Mouse (Mus musculus) G1E (cell line): ENCODE measurements at regions not wholly inside any gene's neighbourhood (a gene's known extent, or its start where the extent isn't known, plus 50 kb on each side); places are given as distances from the start of the nearest gene placed in this dataset.
A peak's percentile ranks its signal among the peaks of the same experiment; 100 is the strongest.
"Not testable (repeated sequence)": the region's sequence is repeated elsewhere in the genome, so short reads cannot be mapped to it uniquely, and the experiment has no call there.

Experiments
- ATAC-seq: 2 replicates; pipeline ENCODE4 v1.8.0; 2016; ENCODE audit warnings: mild to moderate bottlenecking; ENCODE audit not compliant: insufficient number of reproducible peaks, poor library complexity, low FRiP score, severe bottlenecking; ENCODE audit errors: extremely low read depth
- DNase-seq: peaks from one replicate; pipeline ENCODE4 v3.0.0; 2012; ENCODE audit warnings: low spot score
- H3K27me3 ChIP-seq: 2 replicates; pipeline ENCODE4 v1.6.1; 2012; ENCODE audit warnings: mild to moderate bottlenecking, low read length, inconsistent platforms; ENCODE audit not compliant: insufficient read depth
- H3K36me3 ChIP-seq: replicated peaks from 2 replicates; pipeline ENCODE3; 2012; ENCODE audit warnings: mild to moderate bottlenecking, inconsistent platforms
- H3K4me1 ChIP-seq: 2 replicates; pipeline ENCODE4 v1.6.1; 2012; ENCODE audit warnings: low read depth, low read length, inconsistent platforms, mixed read lengths; ENCODE audit not compliant: insufficient read depth
- H3K4me3 ChIP-seq: 2 replicates; pipeline ENCODE4 v1.5.1; 2012; ENCODE audit warnings: low read depth, mild to moderate bottlenecking, inconsistent platforms, low read length, moderate library complexity, mixed read lengths
- H3K9me3 ChIP-seq: replicated peaks from 2 replicates; pipeline ENCODE4 v1.6.1; 2012; ENCODE audit warnings: inconsistent platforms
- CTCF ChIP-seq: IDR thresholded peaks from 2 replicates; pipeline ENCODE4 v1.5.1; 2012; ENCODE audit warnings: low read depth, low read length, inconsistent platforms, mixed read lengths
- GATA1 ChIP-seq: IDR thresholded peaks from 2 replicates; pipeline ENCODE4 v1.6.1; 2012; ENCODE audit warnings: borderline replicate concordance, low read length, inconsistent platforms, mixed read lengths
- GATA2 ChIP-seq: IDR thresholded peaks from 2 replicates; pipeline ENCODE4 v1.6.1; 2012; ENCODE audit warnings: low read depth, low read length, inconsistent platforms, borderline replicate concordance
- POLR2AphosphoS5 ChIP-seq: IDR thresholded peaks from 2 replicates; pipeline ENCODE4 v1.6.1; 2012; ENCODE audit warnings: low read depth, low read length, inconsistent platforms; ENCODE audit not compliant: insufficient replicate concordance
- TAL1 ChIP-seq: conservative IDR thresholded peaks from 2 replicates; pipeline ENCODE4 v1.6.1; 2012; ENCODE audit warnings: low read depth, low read length, inconsistent platforms, mixed read lengths

DNA sequence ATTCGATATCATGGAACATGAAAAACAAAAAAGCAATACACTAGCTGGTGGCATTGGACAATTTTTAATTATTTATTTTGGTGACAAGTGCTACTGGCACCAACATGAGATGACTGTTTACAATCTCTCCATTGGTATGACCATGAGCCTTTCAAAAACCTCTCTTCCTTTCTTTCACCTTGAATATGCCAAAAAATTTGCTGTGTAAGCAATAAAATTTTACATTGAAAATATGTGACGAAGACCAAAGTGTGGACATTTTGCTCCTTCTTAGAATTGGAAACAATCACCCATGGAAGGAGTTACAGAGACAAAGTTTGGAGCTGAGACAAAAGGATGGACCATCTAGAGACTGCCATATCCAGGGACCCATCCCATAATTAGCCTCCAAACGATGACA is 83.4 kb upstream of the Gm49339 start:
- ATAC-seq, DNase-seq: not testable (repeated sequence)

DNA sequence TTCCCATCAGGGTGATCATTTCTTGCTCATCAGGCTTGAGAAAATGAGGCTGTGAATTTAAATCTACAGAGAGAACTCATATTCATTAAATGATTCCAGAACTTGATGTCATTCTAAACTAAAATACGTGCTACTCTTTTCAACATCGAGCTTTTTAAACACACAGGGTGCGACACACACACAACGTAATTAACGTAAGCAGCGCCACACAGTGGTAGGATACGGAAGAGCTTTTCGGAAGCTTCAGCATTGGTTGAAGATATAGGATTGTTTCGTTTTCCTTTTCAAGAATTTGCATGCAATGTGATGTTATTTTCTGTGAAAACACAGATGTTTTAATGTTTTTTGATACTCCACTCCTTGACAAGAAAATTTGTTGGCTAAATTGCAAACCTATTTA is 75.3 kb upstream of the Gm49339 start:
- ATAC-seq: no peak

More for the DNA sequence above, 83.4 kb upstream of the Gm49339 start:
- not testable (repeated sequence) for H3K4me1 ChIP-seq, H3K9me3 ChIP-seq, H3K4me3 ChIP-seq, H3K36me3 ChIP-seq, H3K27me3 ChIP-seq

GRCm38 (mm10) chr10:51412795-51413194 is 67.6 kb upstream of the Gm49339 start:
- Histone ChIP-seq H3K4me3 (no peak overlapping the region), H3K36me3 (no peaks in the 10 kb centered on the region), H3K9me3 (no peaks in the 10 kb centered on the region), H3K27me3 (no peaks in the 10 kb centered on the region), H3K4me1 (no peaks in the 10 kb centered on the region)
- DNase-seq: no peak
- no peak for ATAC-seq
- TF ChIP-seq GATA2 (no peak), TAL1 (no peak), POLR2AphosphoS5 (no peak), GATA1 (no peak), CTCF (no peak)

More for the DNA sequence above, 75.3 kb upstream of the Gm49339 start:
- DNase-seq: no peak
- TF ChIP-seq CTCF (peak; percentile 12; the same call in 1 of the 2 replicates), GATA2 (no peak)
- Histone ChIP-seq H3K9me3 (no peaks in the 10 kb centered on the region), H3K27me3 (no peaks in the 10 kb centered on the region), H3K36me3 (no peaks in the 10 kb centered on the region), H3K4me3 (no peak overlapping the region), H3K4me1 (no peaks in the 10 kb centered on the region)

DNA sequence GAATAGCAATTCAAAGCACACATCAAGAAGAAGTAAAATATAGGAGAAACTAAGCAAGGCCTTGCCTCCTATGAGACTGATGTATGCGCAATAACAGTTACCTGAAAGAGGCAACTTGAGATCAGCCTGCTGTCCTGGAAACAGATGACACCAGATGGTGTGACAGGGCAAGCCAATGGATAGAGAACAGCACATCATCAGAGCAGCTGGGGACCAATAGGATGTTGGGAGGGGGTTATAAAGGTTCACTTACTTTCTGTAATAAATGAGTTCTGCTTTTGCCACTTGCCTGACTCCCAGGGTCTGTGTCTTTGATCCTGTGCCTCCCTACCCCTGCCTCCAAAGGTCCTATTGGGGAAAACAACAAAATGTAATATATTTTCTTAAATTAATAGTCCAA is 65.9 kb upstream of the Gm49339 start:
- Histone ChIP-seq H3K9me3 (no peaks in the 10 kb centered on the region), H3K4me1 (no peaks in the 10 kb centered on the region), H3K4me3 (no peak overlapping the region), H3K27me3 (no peaks in the 10 kb centered on the region), H3K36me3 (no peaks in the 10 kb centered on the region)
- ATAC-seq: no peak
- no peak for DNase-seq
- no peak for TF ChIP-seq POLR2AphosphoS5
- TF ChIP-seq CTCF: no peak
- TF ChIP-seq GATA2: no peak
- no peak for TF ChIP-seq GATA1
- TF ChIP-seq TAL1: no peak

DNA sequence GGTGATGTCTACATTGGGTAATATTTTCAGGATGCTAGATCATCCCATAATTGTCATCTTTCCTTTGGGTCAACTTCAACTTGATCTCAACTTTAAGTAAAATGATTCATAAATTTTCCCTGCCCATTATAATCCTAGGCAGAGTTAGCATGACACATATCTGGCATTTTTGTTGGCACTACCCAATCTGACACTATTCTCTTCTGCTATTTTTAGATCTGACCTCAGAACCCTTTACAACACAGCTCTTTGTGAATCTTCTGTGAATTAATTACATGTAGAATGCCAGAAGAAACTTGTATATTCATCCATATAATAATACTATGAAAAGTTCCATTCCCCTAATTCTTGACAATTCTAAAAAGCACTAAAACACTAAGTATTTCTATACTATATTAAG is 63.7 kb upstream of the Gm49339 start:
- H3K36me3 ChIP-seq: no peaks in the 10 kb centered on the region
- H3K27me3 ChIP-seq: no peaks in the 10 kb centered on the region
- DNase-seq (no peak), ATAC-seq (no peak)
- H3K4me3 ChIP-seq: no peak overlapping the region
- no peaks in the 10 kb centered on the region for H3K9me3 ChIP-seq
- TF ChIP-seq POLR2AphosphoS5: no peak
- no peak for TF ChIP-seq GATA1
- TF ChIP-seq TAL1: no peak
- TF ChIP-seq GATA2: no peak
- no peak for TF ChIP-seq CTCF
- no peaks in the 10 kb centered on the region for H3K4me1 ChIP-seq

DNA sequence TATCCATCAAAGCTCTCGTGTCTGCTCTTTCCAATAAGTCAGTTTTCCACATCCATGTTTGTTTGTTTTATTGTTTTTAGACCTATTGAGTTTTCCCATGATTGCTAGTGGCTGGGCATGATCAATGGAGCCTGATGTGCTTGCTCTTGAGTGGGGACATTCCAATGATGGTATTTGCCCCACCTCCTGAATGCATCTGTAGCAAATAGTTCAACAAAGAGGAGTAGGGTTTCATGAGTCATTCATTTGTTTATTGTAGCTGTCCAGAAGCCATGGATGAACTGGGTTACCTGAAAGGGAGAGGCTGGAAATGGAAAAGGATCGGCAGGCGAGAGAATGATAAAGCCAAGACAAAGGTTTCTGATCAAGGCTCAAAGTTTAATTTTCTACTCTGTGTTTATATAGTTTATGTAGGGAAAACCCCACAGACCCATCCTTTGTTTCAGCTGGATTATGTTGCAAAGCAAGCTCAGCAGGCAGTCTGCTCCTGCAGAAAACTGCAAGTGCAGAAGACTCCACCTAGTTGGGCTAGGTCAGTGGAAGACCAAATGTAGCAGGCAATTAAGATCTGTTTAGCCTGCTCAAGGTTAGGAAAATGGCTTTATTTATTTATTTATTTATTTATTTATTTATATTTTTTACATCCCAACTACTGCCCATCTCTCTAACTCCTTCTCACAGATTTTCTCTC is 63.0 kb upstream of the Gm49339 start:
- TF ChIP-seq GATA2: no peak
- no peak for TF ChIP-seq GATA1
- TF ChIP-seq POLR2AphosphoS5: no peak
- TF ChIP-seq TAL1: no peak
- TF ChIP-seq CTCF: no peak
- DNase-seq (no peak), ATAC-seq (no peak)
- Histone ChIP-seq H3K36me3 (no peaks in the 10 kb centered on the region), H3K4me3 (no peak overlapping the region), H3K27me3 (no peaks in the 10 kb centered on the region), H3K4me1 (no peaks in the 10 kb centered on the region), H3K9me3 (no peaks in the 10 kb centered on the region)

DNA sequence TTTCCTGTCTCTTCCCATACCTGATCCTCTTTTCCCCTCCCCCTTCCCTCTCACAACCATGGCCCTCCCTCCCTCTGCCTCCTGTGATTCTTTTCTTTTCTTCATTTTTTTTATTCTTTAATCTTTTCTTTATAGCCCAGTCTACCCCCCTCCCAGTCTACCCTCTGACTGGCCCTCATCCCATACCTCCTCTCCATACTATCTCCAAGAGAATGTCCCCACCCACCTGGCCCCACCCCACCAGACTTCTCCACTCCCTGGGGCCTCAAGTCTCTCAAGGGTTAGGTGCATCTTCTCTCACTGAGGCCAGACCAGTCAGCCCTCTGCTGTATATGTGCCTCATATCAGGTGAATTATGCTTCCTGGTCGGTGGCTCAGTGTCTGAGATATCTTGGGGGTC is 61.9 kb upstream of the Gm49339 start:
- DNase-seq (no peak), ATAC-seq (no peak)
- Histone ChIP-seq H3K9me3 (no peaks in the 10 kb centered on the region), H3K4me1 (no peaks in the 10 kb centered on the region), H3K4me3 (no peak overlapping the region), H3K27me3 (no peaks in the 10 kb centered on the region), H3K36me3 (no peaks in the 10 kb centered on the region)
- TF ChIP-seq POLR2AphosphoS5 (no peak), GATA2 (no peak)
